Mouse (Mus musculus) forebrain, embryonic 16.5 days (tissue): ENCODE data around the gene Ryr2. TPM values are rescaled to one million over a fixed set of nuclear protein-coding genes. Genes with fewer than 3 reads are reported as not detected.

Experiments
- ATAC-seq: fragments of 200-750 bp; cut with Nextera tagmentation; 2 replicates; pipeline ENCODE4 v1.8.0; 2017; ENCODE audit warnings: mild to moderate bottlenecking, moderate library complexity
- H3K27ac ChIP-seq: fragments of 300-500 bp; sonication (generic); 2 replicates; pipeline ENCODE4 v1.5.1; 2014; ENCODE audit warnings: low read length, control low read depth
- H3K27me3 ChIP-seq: fragments of 300-500 bp; sonication (generic); replicated peaks from 2 replicates; pipeline ENCODE4 v1.6.1; 2014; ENCODE audit warnings: low read length; ENCODE audit not compliant: control insufficient read depth, insufficient read depth
- H3K36me3 ChIP-seq: fragments of 300-500 bp; sonication (generic); 2 replicates; pipeline ENCODE4 v1.6.1; 2014; ENCODE audit not compliant: control insufficient read depth, insufficient read depth
- H3K4me1 ChIP-seq: fragments of 300-500 bp; sonication (generic); replicated peaks from 2 replicates; pipeline ENCODE4 v1.6.1; 2014; ENCODE audit warnings: low read length; ENCODE audit not compliant: control insufficient read depth, insufficient read depth
- H3K4me2 ChIP-seq: fragments of 300-500 bp; sonication (generic); 2 replicates; pipeline ENCODE4 v1.6.1; 2014; ENCODE audit warnings: mild to moderate bottlenecking, low read length, control low read depth
- H3K4me3 ChIP-seq: fragments of 300-500 bp; sonication (generic); replicated peaks from 2 replicates; pipeline ENCODE4 v1.5.1; 2014; ENCODE audit warnings: mild to moderate bottlenecking, low read length, control low read depth
- H3K9ac ChIP-seq: fragments of 300-500 bp; sonication (generic); replicated peaks from 2 replicates; pipeline ENCODE4 v1.6.1; 2014; ENCODE audit warnings: low read depth, low read length, control low read depth
- H3K9me3 ChIP-seq: fragments of 300-500 bp; sonication (generic); 2 replicates; pipeline ENCODE4 v1.6.1; 2016; ENCODE audit warnings: low read length; ENCODE audit not compliant: control insufficient read depth
- WGBS: fragments of 180-500 bp; shearing (Covaris S2); extraction: QIAGEN DNeasy Blood & Tissue Kit; methylation state at CpG from one replicate; pipeline ENCODE4 v1.1.7; 2014; 5-methylcytosine and 5-hydroxymethylcytosine counted together
- polyA plus RNA-seq: library from polyadenylated mRNA; unstranded; fragments of >200 nt; fragmentation: Nextera tagmentation; extraction: Ambion mirVana; gene quantifications from 2 replicates; pipeline ENCODE4 v1.2.1, GENCODE M21; 2015

The Ryr2 gene
- polyA plus RNA-seq, 1 experiment from 2014 or later = 2.2 TPM

- Histone ChIP-seq H3K4me1 (no peaks in the 10 kb centered on the region), H3K27me3 (no peaks in the 10 kb centered on the region), H3K4me3 (no peak overlapping the region), H3K27ac (no peak overlapping the region), H3K9ac (no peak overlapping the region), H3K4me2 (no peak overlapping the region), H3K9me3 (no peaks in the 10 kb centered on the region), H3K36me3 (no peaks in the 10 kb centered on the region)
- WGBS = 81% methylated on average over 4 of the region's 4 CpGs
- no peak for ATAC-seq
Observed at GRCm38 (mm10) chr13:12079536-12079935, 27.2 kb downstream of the Ryr2 start.

- WGBS = 91% methylated on average over 6 of the region's 6 CpGs
- Histone ChIP-seq H3K4me3 (no peak overlapping the region), H3K9me3 (no peaks in the 10 kb centered on the region), H3K27me3 (no peaks in the 10 kb centered on the region), H3K36me3 (no peaks in the 10 kb centered on the region), H3K9ac (no peak overlapping the region), H3K4me1 (0 out of 2 replicates have a peak, but pooled peaks cover 5% of the 10 kb centered on the region), H3K4me2 (no peak overlapping the region), H3K27ac (no peak overlapping the region)
- ATAC-seq = no peak
Observed at GRCm38 (mm10) chr13:12074897-12075296, 31.8 kb downstream of the Ryr2 start.

- 55% methylated on average over 7 of the region's 7 CpGs for WGBS
- no peaks in the 10 kb centered on the region for H3K9me3 ChIP-seq
- H3K4me2 ChIP-seq = no peak overlapping the region
- H3K9ac ChIP-seq = no peak overlapping the region
- no peaks in the 10 kb centered on the region for H3K27me3 ChIP-seq
- H3K36me3 ChIP-seq = no peaks in the 10 kb centered on the region
- peak; percentile 16; the same call in 1 of the 2 replicates for ATAC-seq
- no peak overlapping the region for H3K27ac ChIP-seq
- H3K4me1 ChIP-seq = 0 out of 2 replicates have a peak, but pooled peaks cover 5% of the 10 kb centered on the region
- no peak overlapping the region for H3K4me3 ChIP-seq
Observed at GRCm38 (mm10) chr13:12072571-12072970, 34.2 kb downstream of the Ryr2 start.

GRCm38 (mm10) chr13:12072112-12072511, 34.6 kb downstream of the Ryr2 start:
- 5% methylated on average over 3 of the region's 3 CpGs for WGBS
- H3K4me3 ChIP-seq = no peak overlapping the region
- ATAC-seq = peak; percentile 70
- no peaks in the 10 kb centered on the region for H3K36me3 ChIP-seq
- no peaks in the 10 kb centered on the region for H3K27me3 ChIP-seq
- H3K9me3 ChIP-seq = no peaks in the 10 kb centered on the region
- H3K4me2 ChIP-seq = no peak overlapping the region
- 0 out of 2 replicates have a peak, but pooled peaks cover 5% of the 10 kb centered on the region for H3K4me1 ChIP-seq
- H3K9ac ChIP-seq = no peak overlapping the region
- no peak overlapping the region for H3K27ac ChIP-seq

- 0 out of 2 replicates have a peak, but pooled peaks have one; percentile 13 for ATAC-seq
- Histone ChIP-seq H3K27me3 (no peaks in the 10 kb centered on the region), H3K4me1 (0 out of 2 replicates have a peak, but pooled peaks cover 5% of the 10 kb centered on the region), H3K4me3 (no peak overlapping the region), H3K9ac (no peak overlapping the region), H3K27ac (no peak overlapping the region), H3K9me3 (no peaks in the 10 kb centered on the region), H3K36me3 (no peaks in the 10 kb centered on the region), H3K4me2 (no peak overlapping the region)
- 75% methylated on average over 14 of the region's 14 CpGs for WGBS
Observed at GRCm38 (mm10) chr13:12070157-12071129, 36.3 kb downstream of the Ryr2 start.

- Histone ChIP-seq H3K4me2 (no peak overlapping the region), H3K4me1 (no peaks in the 10 kb centered on the region), H3K9ac (no peak overlapping the region), H3K27ac (no peak overlapping the region), H3K9me3 (no peaks in the 10 kb centered on the region), H3K27me3 (no peaks in the 10 kb centered on the region), H3K4me3 (no peak overlapping the region), H3K36me3 (no peaks in the 10 kb centered on the region)
- 83% methylated on average over 4 of the region's 4 CpGs for WGBS
- no peak for ATAC-seq
Observed at GRCm38 (mm10) chr13:12064576-12064975, 42.2 kb downstream of the Ryr2 start.

GRCm38 (mm10) chr13:12063561-12063960, 43.2 kb downstream of the Ryr2 start:
- H3K4me3 ChIP-seq = no peak overlapping the region
- no peak overlapping the region for H3K27ac ChIP-seq
- H3K36me3 ChIP-seq = no peaks in the 10 kb centered on the region
- WGBS = 64% methylated on average over 4 of the region's 4 CpGs
- no peaks in the 10 kb centered on the region for H3K27me3 ChIP-seq
- H3K9me3 ChIP-seq = no peaks in the 10 kb centered on the region
- H3K9ac ChIP-seq = no peak overlapping the region
- no peak overlapping the region for H3K4me2 ChIP-seq
- H3K4me1 ChIP-seq = no peaks in the 10 kb centered on the region
- no peak for ATAC-seq

- Histone ChIP-seq H3K36me3 (no peaks in the 10 kb centered on the region), H3K4me3 (no peak overlapping the region), H3K9ac (no peak overlapping the region), H3K27ac (no peak overlapping the region), H3K9me3 (no peaks in the 10 kb centered on the region), H3K4me1 (no peaks in the 10 kb centered on the region), H3K4me2 (no peak overlapping the region), H3K27me3 (no peaks in the 10 kb centered on the region)
- ATAC-seq = no peak
- 73% methylated on average over 8 of the region's 8 CpGs for WGBS
Observed at GRCm38 (mm10) chr13:12057357-12057771, 49.4 kb downstream of the Ryr2 start.

GRCm38 (mm10) chr13:12055913-12056312, 50.8 kb downstream of the Ryr2 start:
- WGBS = 78% methylated on average over 1 of the region's 1 CpGs
- ATAC-seq = no peak
- Histone ChIP-seq H3K4me1 (no peaks in the 10 kb centered on the region), H3K27ac (no peak overlapping the region), H3K9me3 (no peaks in the 10 kb centered on the region), H3K27me3 (no peaks in the 10 kb centered on the region), H3K36me3 (no peaks in the 10 kb centered on the region), H3K4me2 (no peak overlapping the region), H3K4me3 (no peak overlapping the region), H3K9ac (no peak overlapping the region)
